Mouse (Mus musculus) heart, postnatal 25 days (tissue): ENCODE results near the gene Hdac10. TPM values are rescaled to one million over a fixed set of nuclear protein-coding genes. Genes with fewer than 3 reads are reported as not detected.

ENCODE experiments used
- DNase-seq: peaks from one replicate; pipeline ENCODE4 v3.0.0; 2022; ENCODE audit warnings: low spot score
- intact Hi-C: fragments of 180-260 bp; cut with DNase I; formaldehyde crosslinking; loops from one replicate; pipeline ENCODE4 v1.15.1; 2025
- total RNA-seq, 2 experiments: library from RNA; stranded (reverse); gene quantifications; 2 replicates each; pipeline ENCODE4 v1.2.3; 2021

Hdac10 gene
- total RNA-seq, 2 experiments from 2014 or later, result 7.4 to 8.3 TPM

GRCm38 (mm10) chr15:89127364-89127940, 1.0 kb downstream of the Hdac10 start:
- intact Hi-C loops, result no loop called here
- no peak for DNase-seq

- DNase-seq, result no peak
These were observed 1.9 kb downstream of the Hdac10 start for GRCm38 (mm10) chr15:89126622-89127021.

GRCm38 (mm10) chr15:89125351-89125750, 3.1 kb downstream of the Hdac10 start:
- intact Hi-C loops, result no loop called here
- DNase-seq, result no peak

More at GRCm38 (mm10) chr15:89126622-89127021, 1.9 kb downstream of the Hdac10 start:
- intact Hi-C loops, result no loop called here

- no peak for DNase-seq
- intact Hi-C loops, result loop anchor here (5.0 kb wide), 2 partner anchors 33 to 73 kb away; partner anchors contain the start of gene Dennd6b
These were observed 4.2 kb downstream of the Hdac10 start for GRCm38 (mm10) chr15:89124312-89124711.

GRCm38 (mm10) chr15:89123595-89123994, 4.9 kb downstream of the Hdac10 start:
- DNase-seq, result no peak
- intact Hi-C loops, result loop anchor here (2.0 to 5.0 kb wide), 3 partner anchors 34 to 87 kb away; partner anchors contain the start of genes Dennd6b and Ppp6r2

GRCm38 (mm10) chr15:89122649-89123366, 5.7 kb downstream of the Hdac10 start, which contains the start of gene Tubgcp6:
Gene Tubgcp6 (minus strand): TSS chr15:89123112.
- peak; percentile 87 for DNase-seq
- intact Hi-C loops, result loop anchor here (2.0 to 5.0 kb wide), 3 partner anchors 34 to 88 kb away; partner anchors contain the start of genes Dennd6b and Ppp6r2

- intact Hi-C loops, result no loop called here
- no peak for DNase-seq
These were observed 10.5 kb downstream of the Hdac10 start for GRCm38 (mm10) chr15:89118007-89118406.

GRCm38 (mm10) chr15:89110147-89110546, 18.4 kb downstream of the Hdac10 start:
- intact Hi-C loops, result no loop called here
- no peak for DNase-seq

GRCm38 (mm10) chr15:89106976-89107375, 21.5 kb downstream of the Hdac10 start:
- DNase-seq, result no peak
- intact Hi-C loops, result no loop called here

GRCm38 (mm10) chr15:89106073-89106472, 22.4 kb downstream of the Hdac10 start:
- intact Hi-C loops, result no loop called here
- DNase-seq, result no peak

GRCm38 (mm10) chr15:89104425-89104824, 24.1 kb downstream of the Hdac10 start:
- DNase-seq, result no peak
- intact Hi-C loops, result no loop called here

GRCm38 (mm10) chr15:89103921-89104320, 24.6 kb downstream of the Hdac10 start:
- intact Hi-C loops, result no loop called here
- DNase-seq, result no peak

- DNase-seq, result no peak
- intact Hi-C loops, result no loop called here
These were observed 25.9 kb downstream of the Hdac10 start for GRCm38 (mm10) chr15:89102646-89103045.

- no peak for DNase-seq
- intact Hi-C loops, result no loop called here
These were observed 27.7 kb downstream of the Hdac10 start for GRCm38 (mm10) chr15:89100823-89101222.

GRCm38 (mm10) chr15:89098616-89099015, 29.9 kb downstream of the Hdac10 start:
- DNase-seq, result no peak
- intact Hi-C loops, result no loop called here

GRCm38 (mm10) chr15:89097450-89097849, 31.1 kb downstream of the Hdac10 start:
- DNase-seq, result no peak
- intact Hi-C loops, result no loop called here

- intact Hi-C loops, result no loop called here
- no peak for DNase-seq
These were observed 36.3 kb downstream of the Hdac10 start for GRCm38 (mm10) chr15:89092181-89092580.

- no peak for DNase-seq
- intact Hi-C loops, result no loop called here
These were observed 37.8 kb downstream of the Hdac10 start for GRCm38 (mm10) chr15:89090662-89091061.

GRCm38 (mm10) chr15:89089248-89090051, 39.0 kb downstream of the Hdac10 start:
- intact Hi-C loops, result no loop called here
- no peak for DNase-seq

GRCm38 (mm10) chr15:89088607-89089247, 39.8 kb downstream of the Hdac10 start, which contains the start of gene Selenoo:
Gene Selenoo (plus strand): TSS chr15:89089084.
- intact Hi-C loops, result no loop called here
- DNase-seq, result peak; percentile 86
